Mouse (Mus musculus) liver, adult 2 months (tissue): ENCODE measurements around the gene Tmem170b.

Experiments used
- CTCF ChIP-seq: fragments of 200-500 bp; IDR thresholded peaks from 2 replicates; pipeline ENCODE4 v1.5.1; 2011; ENCODE audit warnings: low read depth, low read length, control low read depth
- POLR2A ChIP-seq: fragments of 200-500 bp; IDR thresholded peaks from 2 replicates; pipeline ENCODE4 v1.6.1; 2011; ENCODE audit warnings: low read length, control low read depth; ENCODE audit not compliant: insufficient read depth; ENCODE audit errors: extremely low read depth

GRCm38 (mm10) chr13:41655576-41656090 lies 49.9 kb downstream of the Tmem170b start:
- TF ChIP-seq POLR2A, result no peak
- no peak for TF ChIP-seq CTCF
